28 mouse cellular contexts compared by ENCODE assay signal in genomic region chr9:107494238-107494637, GRCm38 (mm10). TPM values are rescaled to one million over a fixed set of nuclear protein-coding genes. Genes with fewer than 3 reads are reported as not detected.
DNase-seq lines count a peak whose midpoint lies in the region; ATAC-seq and TF ChIP-seq lines count a peak whose summit lies in the region.
"Had no signal": no experiment of that assay in that cellular context is flagged by ENCODE, and none has a peak within 500 bp of the region (broad histone marks: within the 10 kb centered on the region; RNA-seq: fewer than 3 reads in every experiment).

No protein-coding gene starts in this region.

- H3K27me3 ChIP-seq in heart, embryonic 12.5 days (replicated peaks): no peaks in the 10 kb centered on the region
- H3K27me3 ChIP-seq in midbrain, embryonic 10.5 days (ENCODE audit: low read depth, poor library complexity, severe bottlenecking): peaks cover 43% of the 10 kb centered on the region
- no peaks in the 10 kb centered on the region for H3K27me3 ChIP-seq in midbrain, postnatal 0 days (ENCODE audit: insufficient read depth, low read length)
- no peaks in the 10 kb centered on the region for H3K27me3 ChIP-seq in hindbrain, postnatal 0 days (ENCODE audit: insufficient read depth, low read length)
- H3K27me3 ChIP-seq in midbrain, embryonic 13.5 days: no peaks in the 10 kb centered on the region
- H3K27me3 ChIP-seq: heart, embryonic 15.5 days had no signal

- no peak for ATAC-seq in heart, embryonic 12.5 days (ENCODE audit: insufficient number of reproducible peaks, low FRiP score)
- ATAC-seq in midbrain, postnatal 0 days (ENCODE audit: low FRiP score): no peak
- peak; percentile 25; the same call in 1 of the 2 replicates for ATAC-seq in hindbrain, postnatal 0 days
- peak; percentile 55; the same call in 1 of the 2 replicates for ATAC-seq in midbrain, embryonic 13.5 days
- ATAC-seq: forebrain, embryonic 16.5 days; intestine, postnatal 0 days had no signal

- no peak overlapping the region for H3K4me2 ChIP-seq in heart, embryonic 12.5 days
- H3K4me2 ChIP-seq in midbrain, postnatal 0 days (ENCODE audit: low read depth, low read length, poor library complexity, severe bottlenecking): no peak overlapping the region
- H3K4me2 ChIP-seq in hindbrain, postnatal 0 days (ENCODE audit: low read depth, low read length): no peak overlapping the region
- H3K4me2 ChIP-seq in midbrain, embryonic 13.5 days (replicated peaks): no peak overlapping the region
- H3K4me2 ChIP-seq: heart, embryonic 15.5 days; lung, embryonic 14.5 days had no signal

- H3K27ac ChIP-seq in heart, embryonic 12.5 days (ENCODE audit: poor library complexity, severe bottlenecking): peak overlapping the region; percentile 37
- H3K27ac ChIP-seq in midbrain, embryonic 10.5 days (replicated peaks): peak overlapping the region; percentile 49; the same call in 1 of the 2 replicates
- H3K27ac ChIP-seq in midbrain, postnatal 0 days (ENCODE audit: low read depth, low read length): no peak overlapping the region
- no peak overlapping the region for H3K27ac ChIP-seq in hindbrain, postnatal 0 days
- peak overlapping the region; percentile 69 for H3K27ac ChIP-seq in midbrain, embryonic 13.5 days
- H3K27ac ChIP-seq: heart, embryonic 15.5 days; liver, embryonic 14.5 days; stomach, postnatal 0 days had no signal

- no peaks in the 10 kb centered on the region for H3K36me3 ChIP-seq in heart, embryonic 12.5 days
- H3K36me3 ChIP-seq in midbrain, embryonic 10.5 days: no peaks in the 10 kb centered on the region
- H3K36me3 ChIP-seq in midbrain, postnatal 0 days (ENCODE audit: insufficient read depth, low read length): peaks cover 10% of the 10 kb centered on the region; the same call in 1 of the 2 replicates
- peaks cover 7% of the 10 kb centered on the region; the same call in 1 of the 2 replicates for H3K36me3 ChIP-seq in hindbrain, postnatal 0 days (ENCODE audit: insufficient read depth, low read length)
- H3K36me3 ChIP-seq in midbrain, embryonic 13.5 days: peaks cover 15% of the 10 kb centered on the region
- H3K36me3 ChIP-seq: heart, embryonic 15.5 days had no signal

- 89% methylated on average over 12 of the region's 12 CpGs for WGBS in heart, embryonic 12.5 days
- 52% methylated on average over 12 of the region's 12 CpGs for WGBS in midbrain, embryonic 10.5 days
- 41% methylated on average over 12 of the region's 12 CpGs for WGBS in midbrain, postnatal 0 days
- WGBS in hindbrain, postnatal 0 days: 73% methylated on average over 12 of the region's 12 CpGs
- WGBS in midbrain, embryonic 13.5 days: 38% methylated on average over 12 of the region's 12 CpGs

- peaks cover 19% of the 10 kb centered on the region for H3K4me1 ChIP-seq in heart, embryonic 12.5 days (replicated peaks)
- H3K4me1 ChIP-seq in midbrain, embryonic 10.5 days: peaks cover 29% of the 10 kb centered on the region
- H3K4me1 ChIP-seq in midbrain, postnatal 0 days (ENCODE audit: insufficient read depth, low read length): no peaks in the 10 kb centered on the region
- no peaks in the 10 kb centered on the region for H3K4me1 ChIP-seq in hindbrain, postnatal 0 days (ENCODE audit: insufficient read depth, low read length)
- peaks cover 31% of the 10 kb centered on the region for H3K4me1 ChIP-seq in midbrain, embryonic 13.5 days (replicated peaks)
- H3K4me1 ChIP-seq: heart, embryonic 15.5 days had no signal

- no peak overlapping the region for H3K4me3 ChIP-seq in heart, embryonic 12.5 days
- no peak overlapping the region for H3K4me3 ChIP-seq in midbrain, embryonic 10.5 days
- H3K4me3 ChIP-seq in midbrain, postnatal 0 days (ENCODE audit: low read depth, low read length): no peak overlapping the region
- H3K4me3 ChIP-seq in hindbrain, postnatal 0 days (ENCODE audit: low read length): no peak overlapping the region
- no peak overlapping the region for H3K4me3 ChIP-seq in midbrain, embryonic 13.5 days (replicated peaks)
- H3K4me3 ChIP-seq: erythroblast, embryonic 14.5 days; heart, embryonic 15.5 days had no signal

- H3K9ac ChIP-seq in heart, embryonic 12.5 days: 0 out of 2 replicates have a peak overlapping the region, but pooled peaks have one; percentile 21
- no peak overlapping the region for H3K9ac ChIP-seq in midbrain, postnatal 0 days (replicated peaks; ENCODE audit: low read length, poor library complexity, severe bottlenecking)
- no peak overlapping the region for H3K9ac ChIP-seq in hindbrain, postnatal 0 days (replicated peaks; ENCODE audit: low read length)
- 0 out of 2 replicates have a peak overlapping the region, but pooled peaks have one; percentile 23 for H3K9ac ChIP-seq in midbrain, embryonic 13.5 days (replicated peaks)
- H3K9ac ChIP-seq: heart, embryonic 15.5 days; liver, embryonic 14.5 days; lung, embryonic 14.5 days had no signal

- no peaks in the 10 kb centered on the region for H3K9me3 ChIP-seq in heart, embryonic 12.5 days (replicated peaks)
- H3K9me3 ChIP-seq in midbrain, embryonic 10.5 days (replicated peaks): no peaks in the 10 kb centered on the region
- H3K9me3 ChIP-seq in midbrain, postnatal 0 days (ENCODE audit: low read length): no peaks in the 10 kb centered on the region
- H3K9me3 ChIP-seq in hindbrain, postnatal 0 days (ENCODE audit: low read length): no peaks in the 10 kb centered on the region
- H3K9me3 ChIP-seq in midbrain, embryonic 13.5 days: no peaks in the 10 kb centered on the region
- H3K9me3 ChIP-seq: heart, embryonic 15.5 days had no signal

- DNase-seq in heart, postnatal 36 days: no peak
- DNase-seq in midbrain, embryonic 10.5 days (ENCODE audit: low spot score): no peak
- DNase-seq in midbrain, postnatal 0 days (ENCODE audit: low spot score): no peak
- no peak for DNase-seq in hindbrain, postnatal 0 days (ENCODE audit: low spot score)
- no peak for DNase-seq in left cerebral cortex, adult 18-20 months (ENCODE audit: low spot score in 2 of 2)
- DNase-seq: adrenal gland, postnatal 36 days; B cell, adult 2 months; cerebellum, adult 18-20 months; cerebellum, postnatal 10 days; kidney, adult 9 months; kidney, postnatal 10 days; liver; lung, embryonic 14.5 days; right cerebral cortex, adult 18-20 months; spleen, adult 18-20 months; thymus, adult 18-20 months; thymus, postnatal 36 days had no signal

- TF ChIP-seq CTCF in midbrain, postnatal 0 days (IDR thresholded peaks at IDR 0.05): no peak
- TF ChIP-seq CTCF in hindbrain, postnatal 0 days (IDR thresholded peaks at IDR 0.05; ENCODE audit: low read depth): no peak

- intact Hi-C loops in heart, postnatal 36 days (cut with DNase I): no loop called here

RNA-seq across cellular contexts. Expression of gene Tmem115, which starts 39.5 kb away (rescaled TPM):
- 37.5 and 41.2 TPM in 2 replicates for polyA plus RNA-seq in heart, embryonic 12.5 days (2016; fragmentation: Nextera tagmentation; extraction: Ambion mirVana)
- 10 to 100 TPM; 22.7 to 26.8 TPM for total RNA-seq in heart, postnatal 36 days (2021)
- polyA plus RNA-seq in midbrain, embryonic 10.5 days (2016; fragmentation: Nextera tagmentation; extraction: Ambion mirVana): 38.6 and 39.5 TPM in 2 replicates
- total RNA-seq in midbrain, postnatal 0 days (2014; rRNA removed): 57.8 and 70.4 TPM in 2 replicates
- polyA plus RNA-seq in midbrain, postnatal 0 days (2015; fragmentation: Nextera tagmentation; extraction: Ambion mirVana): 51.9 and 53.6 TPM in 2 replicates
- 72.6 and 78.4 TPM in 2 replicates for total RNA-seq in hindbrain, postnatal 0 days (2014; rRNA removed)
- polyA plus RNA-seq in hindbrain, postnatal 0 days (2015; fragmentation: Nextera tagmentation; extraction: Ambion mirVana): 51.6 and 52.3 TPM in 2 replicates
- 38.6 and 41.3 TPM in 2 replicates for polyA plus RNA-seq in midbrain, embryonic 13.5 days (2015; fragmentation: Nextera tagmentation; extraction: Ambion mirVana)
- total RNA-seq in left cerebral cortex, adult 18-20 months (2021): 10 to 100 TPM; 36.0 to 38.5 TPM

RNA-seq across cellular contexts. Expression of gene Cyb561d2, which starts 47.8 kb away (rescaled TPM):
- 16.6 and 18.4 TPM in 2 replicates for polyA plus RNA-seq in heart, embryonic 12.5 days (2016; fragmentation: Nextera tagmentation; extraction: Ambion mirVana)
- 1 to 10 TPM; 4.7 to 5.3 TPM for total RNA-seq in heart, postnatal 36 days (2021)
- polyA plus RNA-seq in midbrain, embryonic 10.5 days (2016; fragmentation: Nextera tagmentation; extraction: Ambion mirVana): 20.5 and 22.6 TPM in 2 replicates
- 39.0 and 50.8 TPM in 2 replicates for total RNA-seq in midbrain, postnatal 0 days (2014; rRNA removed)
- polyA plus RNA-seq in midbrain, postnatal 0 days (2015; fragmentation: Nextera tagmentation; extraction: Ambion mirVana): 50.0 and 58.1 TPM in 2 replicates
- 56.5 and 69.3 TPM in 2 replicates for total RNA-seq in hindbrain, postnatal 0 days (2014; rRNA removed)
- polyA plus RNA-seq in hindbrain, postnatal 0 days (2015; fragmentation: Nextera tagmentation; extraction: Ambion mirVana): 52.9 and 53.5 TPM in 2 replicates
- polyA plus RNA-seq in midbrain, embryonic 13.5 days (2015; fragmentation: Nextera tagmentation; extraction: Ambion mirVana): 28.3 and 29.1 TPM in 2 replicates
- total RNA-seq in left cerebral cortex, adult 18-20 months (2021): 10 to 100 TPM; 14.3 to 16.2 TPM

RNA-seq across cellular contexts. Expression of gene Nprl2, which starts 47.8 kb away (rescaled TPM):
- polyA plus RNA-seq in heart, embryonic 12.5 days (2016; fragmentation: Nextera tagmentation; extraction: Ambion mirVana): 24.4 and 25.1 TPM in 2 replicates
- 10 to 100 TPM; 17.5 to 18.5 TPM for total RNA-seq in heart, postnatal 36 days (2021)
- 37.1 and 40.4 TPM in 2 replicates for polyA plus RNA-seq in midbrain, embryonic 10.5 days (2016; fragmentation: Nextera tagmentation; extraction: Ambion mirVana)
- total RNA-seq in midbrain, postnatal 0 days (2014; rRNA removed): 55.5 and 68.7 TPM in 2 replicates
- polyA plus RNA-seq in midbrain, postnatal 0 days (2015; fragmentation: Nextera tagmentation; extraction: Ambion mirVana): 60.0 and 66.5 TPM in 2 replicates
- 58.6 and 70.5 TPM in 2 replicates for total RNA-seq in hindbrain, postnatal 0 days (2014; rRNA removed)
- polyA plus RNA-seq in hindbrain, postnatal 0 days (2015; fragmentation: Nextera tagmentation; extraction: Ambion mirVana): 53.0 and 54.6 TPM in 2 replicates
- polyA plus RNA-seq in midbrain, embryonic 13.5 days (2015; fragmentation: Nextera tagmentation; extraction: Ambion mirVana): 67.7 and 70.8 TPM in 2 replicates
- total RNA-seq in left cerebral cortex, adult 18-20 months (2021): 10 to 100 TPM; 42.2 to 43.6 TPM

RNA-seq across cellular contexts. Expression of gene Zmynd10, which starts 52.9 kb away (rescaled TPM):
- polyA plus RNA-seq in heart, embryonic 12.5 days (2016; fragmentation: Nextera tagmentation; extraction: Ambion mirVana): 0.22 and 0.35 TPM in 2 replicates
- not detected for total RNA-seq in heart, postnatal 36 days (2021)
- 0.75 and 1.1 TPM in 2 replicates for polyA plus RNA-seq in midbrain, embryonic 10.5 days (2016; fragmentation: Nextera tagmentation; extraction: Ambion mirVana)
- total RNA-seq in midbrain, postnatal 0 days (2014; rRNA removed): 3.3 and 4.2 TPM in 2 replicates
- polyA plus RNA-seq in midbrain, postnatal 0 days (2015; fragmentation: Nextera tagmentation; extraction: Ambion mirVana): 4.9 and 5.0 TPM in 2 replicates
- total RNA-seq in hindbrain, postnatal 0 days (2014; rRNA removed): 1.8 and 10.9 TPM in 2 replicates
- 3.5 and 3.7 TPM in 2 replicates for polyA plus RNA-seq in hindbrain, postnatal 0 days (2015; fragmentation: Nextera tagmentation; extraction: Ambion mirVana)
- polyA plus RNA-seq in midbrain, embryonic 13.5 days (2015; fragmentation: Nextera tagmentation; extraction: Ambion mirVana): 1.1 and 1.5 TPM in 2 replicates
- total RNA-seq in left cerebral cortex, adult 18-20 months (2021): 1 to 10 TPM; 6.1 to 7.2 TPM
- total RNA-seq: common myeloid progenitor, adult 5-6 weeks; gastrocnemius, postnatal 4 days; heart, postnatal 25 days had no signal
- polyA plus RNA-seq: erythroblast, embryonic 14.5 days had no signal

RNA-seq across cellular contexts. Expression of gene Rassf1, which starts 57.1 kb away (rescaled TPM):
- polyA plus RNA-seq in heart, embryonic 12.5 days (2016; fragmentation: Nextera tagmentation; extraction: Ambion mirVana): 48.2 and 49.0 TPM in 2 replicates
- 10 to 100 TPM; 16.5 to 17.3 TPM for total RNA-seq in heart, postnatal 36 days (2021)
- 54.2 and 54.8 TPM in 2 replicates for polyA plus RNA-seq in midbrain, embryonic 10.5 days (2016; fragmentation: Nextera tagmentation; extraction: Ambion mirVana)
- 21.1 and 25.7 TPM in 2 replicates for total RNA-seq in midbrain, postnatal 0 days (2014; rRNA removed)
- polyA plus RNA-seq in midbrain, postnatal 0 days (2015; fragmentation: Nextera tagmentation; extraction: Ambion mirVana): 33.4 and 36.6 TPM in 2 replicates
- total RNA-seq in hindbrain, postnatal 0 days (2014; rRNA removed): 17.6 and 20.2 TPM in 2 replicates
- 30.3 and 31.0 TPM in 2 replicates for polyA plus RNA-seq in hindbrain, postnatal 0 days (2015; fragmentation: Nextera tagmentation; extraction: Ambion mirVana)
- polyA plus RNA-seq in midbrain, embryonic 13.5 days (2015; fragmentation: Nextera tagmentation; extraction: Ambion mirVana): 38.6 and 39.5 TPM in 2 replicates
- 10 to 100 TPM; 19.5 to 20.3 TPM for total RNA-seq in left cerebral cortex, adult 18-20 months (2021)

Comparison
In these comparisons a context has a peak if more than half of its experiments do, and no peak if none do; other contexts are left out.
1. ATAC-seq: peak in hindbrain, postnatal 0 days (single experiment) and midbrain, embryonic 13.5 days (single experiment); none in heart, embryonic 12.5 days (single experiment) and midbrain, postnatal 0 days (single experiment).
2. H3K27ac ChIP-seq: peak in heart, embryonic 12.5 days (single experiment), midbrain, embryonic 10.5 days (single experiment) and midbrain, embryonic 13.5 days (single experiment); none in midbrain, postnatal 0 days (single experiment) and hindbrain, postnatal 0 days (single experiment).
3. H3K9ac ChIP-seq: peak in heart, embryonic 12.5 days (single experiment) and midbrain, embryonic 13.5 days (single experiment); none in midbrain, postnatal 0 days (single experiment) and hindbrain, postnatal 0 days (single experiment).